Mouse (Mus musculus) embryonic facial prominence, embryonic 14.5 days (tissue): ENCODE measurements at regions not wholly inside any gene's neighbourhood (a gene's known extent, or its start where the extent isn't known, plus 50 kb on each side); places are given as distances from the start of the nearest gene placed in this dataset.
A peak's percentile ranks its signal among the peaks of the same experiment; 100 is the strongest.

Source experiments
- ATAC-seq: fragments of 200-750 bp; cut with Nextera tagmentation; 2 replicates; pipeline ENCODE4 v1.8.0; 2017; ENCODE audit warnings: low read depth, moderate number of reproducible peaks, moderate TSS enrichment
- DNase-seq: peaks from one replicate; pipeline ENCODE4 v3.0.0-alpha.2; 2015; ENCODE audit warnings: low spot score
- H3K27ac ChIP-seq: fragments of 300-500 bp; sonication (generic); replicated peaks from 2 replicates; pipeline ENCODE4 v1.5.1; 2014; ENCODE audit warnings: low read depth, mild to moderate bottlenecking, low read length, moderate library complexity
- H3K27me3 ChIP-seq: fragments of 300-500 bp; sonication (generic); replicated peaks from 2 replicates; pipeline ENCODE4 v1.6.1; 2014; ENCODE audit warnings: low read length; ENCODE audit not compliant: control insufficient read depth, insufficient read depth
- H3K36me3 ChIP-seq: fragments of 300-500 bp; sonication (generic); 2 replicates; pipeline ENCODE4 v1.6.1; 2014; ENCODE audit warnings: low read length, mixed read lengths; ENCODE audit not compliant: control insufficient read depth, insufficient read depth
- H3K4me1 ChIP-seq: fragments of 300-500 bp; sonication (generic); 2 replicates; pipeline ENCODE4 v1.6.1; 2014; ENCODE audit warnings: antibody characterized with exemption, low read length; ENCODE audit not compliant: control insufficient read depth, insufficient read depth
- H3K4me2 ChIP-seq: fragments of 300-500 bp; sonication (generic); 2 replicates; pipeline ENCODE4 v1.6.1; 2014; ENCODE audit warnings: low read depth, mild to moderate bottlenecking, low read length, moderate library complexity, mixed read lengths
- H3K4me3 ChIP-seq: fragments of 300-500 bp; sonication (generic); 2 replicates; pipeline ENCODE4 v1.5.1; 2014; ENCODE audit warnings: low read depth, mild to moderate bottlenecking, low read length
- H3K9ac ChIP-seq: fragments of 300-500 bp; sonication (generic); 2 replicates; pipeline ENCODE4 v1.6.1; 2014; ENCODE audit warnings: low read depth, mild to moderate bottlenecking, low read length, moderate library complexity, mixed read lengths
- H3K9me3 ChIP-seq: fragments of 300-500 bp; sonication (generic); 2 replicates; pipeline ENCODE4 v1.6.1; 2016; ENCODE audit warnings: low read length; ENCODE audit not compliant: control insufficient read depth
- WGBS: fragments of 180-500 bp; shearing (Covaris S2); extraction: QIAGEN DNeasy Blood & Tissue Kit; methylation state at CpG from one replicate; pipeline ENCODE4 v1.1.7; 2014; 5-methylcytosine and 5-hydroxymethylcytosine counted together

GRCm38 (mm10) chr5:136619315-136620231 lies 52.3 kb upstream of the Cux1 start:
- Histone ChIP-seq H3K36me3 (no peaks in the 10 kb centered on the region), H3K4me3 (no peak overlapping the region), H3K27ac (no peak overlapping the region), H3K9me3 (no peaks in the 10 kb centered on the region), H3K4me1 (peaks cover 12% of the 10 kb centered on the region), H3K27me3 (peaks cover 45% of the 10 kb centered on the region), H3K9ac (0 out of 2 replicates have a peak overlapping the region, but pooled peaks have one; percentile 26), H3K4me2 (peak overlapping the region; percentile 30)
- DNase-seq (peak; percentile 56), ATAC-seq (no peak; the same call in 1 of the 2 replicates)
- 7% methylated on average over 17 of the region's 17 CpGs for WGBS

- Histone ChIP-seq H3K9me3 (no peaks in the 10 kb centered on the region), H3K27me3 (peaks cover 51% of the 10 kb centered on the region), H3K36me3 (no peaks in the 10 kb centered on the region), H3K4me3 (no peak overlapping the region), H3K27ac (no peak overlapping the region), H3K9ac (0 out of 2 replicates have a peak overlapping the region, but pooled peaks have one; percentile 26), H3K4me2 (peak overlapping the region; percentile 30), H3K4me1 (peaks cover 12% of the 10 kb centered on the region)
- DNase-seq (no peak), ATAC-seq (no peak)
- WGBS, result 22% methylated on average over 12 of the region's 12 CpGs
Observed at GRCm38 (mm10) chr5:136620234-136620633, 52.9 kb upstream of the Cux1 start.

DNA sequence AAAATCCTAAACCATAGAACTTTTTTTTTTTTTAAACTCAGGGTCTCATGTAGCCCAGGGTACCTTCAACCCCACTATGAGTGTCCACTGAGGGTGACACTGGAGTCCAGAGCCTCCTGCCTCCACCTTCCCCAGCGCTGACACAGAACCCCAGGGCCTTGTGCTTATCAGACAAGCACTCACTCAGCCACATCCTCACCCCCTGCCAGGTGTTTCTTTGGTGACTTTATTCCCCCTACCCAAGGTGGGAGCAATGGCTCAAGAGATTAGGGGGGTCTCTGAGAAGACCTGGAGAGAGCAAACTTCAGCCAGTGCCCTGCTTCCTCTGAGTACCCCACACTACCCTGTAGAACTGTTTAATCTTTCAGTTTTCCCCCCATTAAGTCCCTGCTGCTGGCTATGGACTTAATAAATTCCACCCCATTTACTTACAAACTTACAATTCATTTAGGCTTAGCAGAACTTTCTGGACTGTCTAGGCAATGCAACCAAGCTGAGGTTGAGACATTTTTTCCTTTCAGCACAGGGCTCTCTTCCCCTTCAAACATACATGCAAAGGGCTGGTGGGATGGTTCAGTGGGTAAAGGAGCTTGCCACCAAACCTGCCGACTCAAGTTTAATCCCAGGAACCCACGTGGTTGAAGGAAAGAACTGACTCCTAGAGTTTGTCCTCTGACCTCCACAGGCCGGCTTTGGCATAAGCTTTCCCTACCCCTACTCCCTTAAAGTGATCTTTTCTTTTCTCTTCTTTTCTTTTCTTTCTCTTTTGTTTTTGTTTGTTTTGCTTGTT lies 54.2 kb upstream of the Cux1 start:
- DNase-seq, result no peak
- peaks cover 58% of the 10 kb centered on the region for H3K27me3 ChIP-seq

GRCm38 (mm10) chr5:136622152-136622551 lies 54.9 kb upstream of the Cux1 start:
- H3K4me3 ChIP-seq, result no peak overlapping the region
- no peak overlapping the region for H3K9ac ChIP-seq
- 9% methylated on average over 2 of the region's 2 CpGs for WGBS
- no peak for DNase-seq
- peaks cover 12% of the 10 kb centered on the region for H3K4me1 ChIP-seq
- H3K36me3 ChIP-seq, result no peaks in the 10 kb centered on the region
- no peaks in the 10 kb centered on the region for H3K9me3 ChIP-seq
- no peak for ATAC-seq
- H3K4me2 ChIP-seq, result no peak overlapping the region
- no peak overlapping the region for H3K27ac ChIP-seq
- peaks cover 58% of the 10 kb centered on the region for H3K27me3 ChIP-seq

More for the DNA sequence above, 54.2 kb upstream of the Cux1 start:
- no peak overlapping the region for H3K27ac ChIP-seq
- H3K9me3 ChIP-seq, result no peaks in the 10 kb centered on the region
- WGBS, result 25% methylated on average over 4 of the region's 4 CpGs
- no peaks in the 10 kb centered on the region for H3K36me3 ChIP-seq
- no peak for ATAC-seq
- H3K4me2 ChIP-seq, result no peak overlapping the region
- H3K4me3 ChIP-seq, result no peak overlapping the region
- no peak overlapping the region for H3K9ac ChIP-seq
- H3K4me1 ChIP-seq, result peaks cover 12% of the 10 kb centered on the region

- peak overlapping the region; percentile 44; the same call in 1 of the 2 replicates for H3K9ac ChIP-seq
- peaks cover 12% of the 10 kb centered on the region for H3K4me1 ChIP-seq
- peak overlapping the region; percentile 69 for H3K4me2 ChIP-seq
- H3K27me3 ChIP-seq, result peaks cover 58% of the 10 kb centered on the region
- H3K27ac ChIP-seq, result no peak overlapping the region
- H3K4me3 ChIP-seq, result peak overlapping the region; percentile 38
- 3% methylated on average over 42 of the region's 43 CpGs for WGBS
- H3K36me3 ChIP-seq, result no peaks in the 10 kb centered on the region
- DNase-seq, result peak; percentile 91
- ATAC-seq, result peak; percentile 71
- H3K9me3 ChIP-seq, result no peaks in the 10 kb centered on the region
Observed at GRCm38 (mm10) chr5:136622721-136623542, 55.6 kb upstream of the Cux1 start.

GRCm38 (mm10) chr5:136623791-136624190 lies 56.5 kb upstream of the Cux1 start:
- H3K4me1 ChIP-seq, result peaks cover 12% of the 10 kb centered on the region
- no peak overlapping the region for H3K4me2 ChIP-seq
- H3K4me3 ChIP-seq, result no peak overlapping the region
- H3K27me3 ChIP-seq, result peaks cover 58% of the 10 kb centered on the region
- no peak overlapping the region for H3K27ac ChIP-seq
- H3K36me3 ChIP-seq, result no peaks in the 10 kb centered on the region
- no peaks in the 10 kb centered on the region for H3K9me3 ChIP-seq
- DNase-seq (no peak), ATAC-seq (no peak)
- WGBS, result 52% methylated on average over 6 of the region's 6 CpGs
- H3K9ac ChIP-seq, result no peak overlapping the region

DNA sequence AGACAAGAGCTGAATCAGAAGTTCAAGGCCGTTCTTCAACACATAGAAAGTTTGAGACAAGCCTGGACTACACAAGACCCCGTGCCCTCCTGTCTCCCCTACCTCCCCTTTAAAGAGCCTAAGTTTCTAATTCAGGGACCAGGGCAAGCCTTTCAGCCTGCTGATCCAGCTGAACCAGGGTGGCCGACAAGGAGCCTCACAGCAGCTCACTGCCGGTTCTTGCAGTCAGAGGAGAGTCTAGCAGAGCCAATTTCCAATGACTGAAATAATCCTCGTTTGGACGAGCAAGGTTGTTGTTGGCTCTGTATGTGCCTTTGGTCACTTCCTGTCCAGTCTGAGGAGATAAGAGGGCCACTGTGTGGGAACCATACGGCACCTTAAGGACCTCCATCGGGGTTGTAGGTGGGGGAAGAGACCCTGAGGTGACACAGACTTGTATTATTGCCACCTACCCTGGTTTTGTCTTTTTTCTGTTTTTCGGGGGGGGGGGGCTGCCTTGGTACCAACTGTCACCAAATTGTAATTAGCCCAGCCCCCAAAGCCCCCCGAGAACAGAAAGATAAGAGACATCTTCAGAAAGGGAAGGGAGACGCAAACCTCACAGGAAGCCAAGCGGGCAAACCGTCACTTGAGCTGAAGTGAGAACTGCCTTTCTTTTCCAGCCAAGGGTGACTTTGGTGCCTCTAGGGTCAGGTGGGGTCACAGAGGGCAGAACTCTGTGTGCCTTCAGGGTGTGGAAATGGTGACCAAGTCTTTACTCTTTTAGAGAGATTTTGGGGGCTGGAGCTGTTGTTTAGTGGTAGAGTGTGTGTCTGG lies 58.1 kb upstream of the Cux1 start:
- ATAC-seq, result no peak

More for the DNA sequence above, 58.1 kb upstream of the Cux1 start:
- Histone ChIP-seq H3K4me3 (no peak overlapping the region), H3K27ac (no peak overlapping the region), H3K9ac (no peak overlapping the region), H3K4me1 (peaks cover 6% of the 10 kb centered on the region), H3K27me3 (peaks cover 48% of the 10 kb centered on the region), H3K4me2 (no peak overlapping the region), H3K9me3 (no peaks in the 10 kb centered on the region), H3K36me3 (no peaks in the 10 kb centered on the region)
- 45% methylated on average over 13 of the region's 13 CpGs for WGBS
- DNase-seq, result no peak
